Comparison of ENCODE assay signal across 9 mouse cellular contexts in genomic region chr16:31066344-31067098, GRCm38 (mm10). TPM values are rescaled to one million over a fixed set of nuclear protein-coding genes. Genes with fewer than 3 reads are reported as not detected.
A peak's percentile ranks its signal among the peaks of the same experiment; 100 is the strongest.
DNase-seq lines count a peak whose midpoint lies in the region; ATAC-seq and TF ChIP-seq lines count a peak whose summit lies in the region.
"Had no signal": no experiment of that assay in that cellular context is flagged by ENCODE, and none has a peak within 500 bp of the region (broad histone marks: within the 10 kb centered on the region; RNA-seq: fewer than 3 reads in every experiment).

No protein-coding gene starts in this region.

- TF ChIP-seq CTCF in cortical plate, adult 2 months (IDR thresholded peaks at IDR 0.05; ENCODE audit: extremely low read depth, insufficient read depth, low read length), result no peak
- TF ChIP-seq CTCF in liver, postnatal 0 days (IDR thresholded peaks at IDR 0.05; ENCODE audit: low read depth), result no peak

- TF ChIP-seq POLR2A in cortical plate, adult 2 months (IDR thresholded peaks at IDR 0.05; ENCODE audit: extremely low read depth, insufficient read depth, low read length), result no peak

- H3K4me1 ChIP-seq in hindbrain, embryonic 11.5 days (replicated peaks; ENCODE audit: control insufficient read depth, insufficient read depth, low read length), result no peaks in the 10 kb centered on the region
- no peaks in the 10 kb centered on the region; the same call in 1 of the 2 replicates for H3K4me1 ChIP-seq in hindbrain, embryonic 16.5 days (ENCODE audit: control insufficient read depth, insufficient read depth, low read depth, low read length)
- peaks cover 3% of the 10 kb centered on the region for H3K4me1 ChIP-seq in cortical plate, adult 2 months (ENCODE audit: control insufficient read depth, insufficient read depth, low read length)
- H3K4me1 ChIP-seq in intestine, embryonic 14.5 days (replicated peaks; ENCODE audit: control insufficient read depth, insufficient read depth, low read length), result peaks cover 4% of the 10 kb centered on the region; the same call in 1 of the 2 replicates
- peaks cover 33% of the 10 kb centered on the region for H3K4me1 ChIP-seq in liver, postnatal 0 days (ENCODE audit: insufficient read depth)
- H3K4me1 ChIP-seq in stomach, embryonic 16.5 days (ENCODE audit: control insufficient read depth, insufficient read depth, low read length), result peaks cover 5% of the 10 kb centered on the region; the same call in 1 of the 2 replicates

- TF ChIP-seq EP300 in liver, postnatal 0 days (IDR thresholded peaks at IDR 0.05; ENCODE audit: low read depth), result 0 out of 2 replicates have a peak, but pooled peaks have one; percentile 30

- 0 out of 2 replicates have a peak overlapping the region, but pooled peaks have one; percentile 4 for H3K9ac ChIP-seq in hindbrain, embryonic 11.5 days (ENCODE audit: low read depth, low read length)
- no peak overlapping the region for H3K9ac ChIP-seq in hindbrain, embryonic 16.5 days (ENCODE audit: low read depth, low read length)
- no peak overlapping the region for H3K9ac ChIP-seq in intestine, embryonic 14.5 days (ENCODE audit: low read length)
- no peak overlapping the region; the same call in 1 of the 2 replicates for H3K9ac ChIP-seq in liver, postnatal 0 days (replicated peaks)
- H3K9ac ChIP-seq in stomach, embryonic 16.5 days (ENCODE audit: low read length), result no peak overlapping the region
- H3K9ac ChIP-seq: neural tube, embryonic 13.5 days had no signal

- no peak overlapping the region for H3K4me2 ChIP-seq in hindbrain, embryonic 11.5 days (replicated peaks; ENCODE audit: low read depth, low read length)
- no peak overlapping the region for H3K4me2 ChIP-seq in hindbrain, embryonic 16.5 days (ENCODE audit: low read length)
- H3K4me2 ChIP-seq in intestine, embryonic 14.5 days (ENCODE audit: low read length), result no peak overlapping the region
- H3K4me2 ChIP-seq in liver, postnatal 0 days (ENCODE audit: low read depth, low read length), result peak overlapping the region; percentile 47
- H3K4me2 ChIP-seq in stomach, embryonic 16.5 days (ENCODE audit: low read depth, low read length), result 0 out of 2 replicates have a peak overlapping the region, but pooled peaks have one; percentile 16
- H3K4me2 ChIP-seq: neural tube, embryonic 13.5 days had no signal

- no peaks in the 10 kb centered on the region for H3K36me3 ChIP-seq in hindbrain, embryonic 11.5 days (ENCODE audit: control insufficient read depth, insufficient read depth, low read length)
- H3K36me3 ChIP-seq in hindbrain, embryonic 16.5 days (ENCODE audit: control insufficient read depth, insufficient read depth, low read length), result no peaks in the 10 kb centered on the region
- no peaks in the 10 kb centered on the region for H3K36me3 ChIP-seq in intestine, embryonic 14.5 days (ENCODE audit: control insufficient read depth, insufficient read depth, low read length)
- H3K36me3 ChIP-seq in liver, postnatal 0 days (replicated peaks; ENCODE audit: insufficient read depth, low read length), result no peaks in the 10 kb centered on the region
- H3K36me3 ChIP-seq in stomach, embryonic 16.5 days (ENCODE audit: control insufficient read depth, insufficient read depth, low read length), result no peaks in the 10 kb centered on the region
- H3K36me3 ChIP-seq: neural tube, embryonic 13.5 days had no signal

- no peak for DNase-seq in hindbrain, embryonic 11.5 days (ENCODE audit: low spot score)
- DNase-seq in intestine, embryonic 14.5 days (ENCODE audit: low spot score), result no peak
- DNase-seq in liver, postnatal 0 days, result peak; percentile 51
- DNase-seq in retina, postnatal 1 day, result no peak
- no peak for DNase-seq in adrenal gland, postnatal 4 days (ENCODE audit: low spot score in 2 of 2)

- H3K9me3 ChIP-seq in hindbrain, embryonic 11.5 days (ENCODE audit: control insufficient read depth, low read length), result no peaks in the 10 kb centered on the region
- H3K9me3 ChIP-seq in hindbrain, embryonic 16.5 days (ENCODE audit: control insufficient read depth, low read length), result no peaks in the 10 kb centered on the region
- H3K9me3 ChIP-seq in intestine, embryonic 14.5 days (ENCODE audit: control insufficient read depth, low read length), result no peaks in the 10 kb centered on the region
- H3K9me3 ChIP-seq in liver, postnatal 0 days (ENCODE audit: low read length), result no peaks in the 10 kb centered on the region
- no peaks in the 10 kb centered on the region for H3K9me3 ChIP-seq in stomach, embryonic 16.5 days (replicated peaks; ENCODE audit: control insufficient read depth, low read length)
- H3K9me3 ChIP-seq: neural tube, embryonic 13.5 days had no signal

- H3K27me3 ChIP-seq in hindbrain, embryonic 11.5 days (ENCODE audit: control insufficient read depth, insufficient read depth, low read length), result no peaks in the 10 kb centered on the region
- no peaks in the 10 kb centered on the region for H3K27me3 ChIP-seq in hindbrain, embryonic 16.5 days (replicated peaks; ENCODE audit: control insufficient read depth, insufficient read depth, low read length)
- no peaks in the 10 kb centered on the region for H3K27me3 ChIP-seq in intestine, embryonic 14.5 days (replicated peaks; ENCODE audit: control insufficient read depth, insufficient read depth, low read length)
- H3K27me3 ChIP-seq in liver, postnatal 0 days (ENCODE audit: insufficient read depth, low read length), result no peaks in the 10 kb centered on the region
- no peaks in the 10 kb centered on the region for H3K27me3 ChIP-seq in stomach, embryonic 16.5 days (ENCODE audit: control insufficient read depth, insufficient read depth, low read length)
- H3K27me3 ChIP-seq: neural tube, embryonic 13.5 days had no signal

- H3K4me3 ChIP-seq in hindbrain, embryonic 11.5 days (ENCODE audit: low read depth, low read length), result no peak overlapping the region
- no peak overlapping the region for H3K4me3 ChIP-seq in hindbrain, embryonic 16.5 days (ENCODE audit: low read length)
- no peak overlapping the region for H3K4me3 ChIP-seq in cortical plate, adult 2 months (ENCODE audit: insufficient read depth, low read length)
- H3K4me3 ChIP-seq in intestine, embryonic 14.5 days (ENCODE audit: low read depth, low read length), result no peak overlapping the region
- H3K4me3 ChIP-seq in liver, postnatal 0 days (ENCODE audit: low read depth, low read length), result no peak overlapping the region
- H3K4me3 ChIP-seq in stomach, embryonic 16.5 days (replicated peaks; ENCODE audit: low read length), result no peak overlapping the region
- H3K4me3 ChIP-seq: neural tube, embryonic 13.5 days had no signal

- WGBS in hindbrain, embryonic 11.5 days, result 73% methylated on average over 15 of the region's 15 CpGs
- 64% methylated on average over 15 of the region's 15 CpGs for WGBS in hindbrain, embryonic 16.5 days
- WGBS in intestine, embryonic 14.5 days, result 48% methylated on average over 15 of the region's 15 CpGs
- WGBS in liver, postnatal 0 days (ENCODE audit: insufficient replicate concordance), result 26% methylated on average over 15 of the region's 15 CpGs
- WGBS in stomach, embryonic 16.5 days, result 48% methylated on average over 15 of the region's 15 CpGs

- no peak overlapping the region for H3K27ac ChIP-seq in hindbrain, embryonic 11.5 days (ENCODE audit: low read depth, low read length)
- no peak overlapping the region for H3K27ac ChIP-seq in hindbrain, embryonic 16.5 days (ENCODE audit: low read depth, low read length)
- peak overlapping the region; percentile 19; the same call in 1 of the 2 replicates for H3K27ac ChIP-seq in cortical plate, adult 2 months (ENCODE audit: insufficient read depth, low read length)
- H3K27ac ChIP-seq in intestine, embryonic 14.5 days (ENCODE audit: low read depth), result peak overlapping the region; percentile 51
- H3K27ac ChIP-seq in liver, postnatal 0 days (ENCODE audit: low read depth), result peak overlapping the region; percentile 79
- H3K27ac ChIP-seq in stomach, embryonic 16.5 days (ENCODE audit: low read length), result peak overlapping the region; percentile 61
- H3K27ac ChIP-seq: neural tube, embryonic 13.5 days had no signal

- no peak for ATAC-seq in hindbrain, embryonic 11.5 days (ENCODE audit: low FRiP score)
- no peak for ATAC-seq in hindbrain, embryonic 16.5 days
- ATAC-seq in intestine, embryonic 14.5 days (replicated peaks; ENCODE audit: low FRiP score, low TSS enrichment, low read depth), result no peak
- ATAC-seq in liver, postnatal 0 days, result peak; percentile 66
- peak; percentile 44; the same call in 1 of the 2 replicates for ATAC-seq in stomach, embryonic 16.5 days (ENCODE audit: insufficient read depth, low FRiP score)

RNA-seq across cellular contexts. Expression of gene Xxylt1, which starts 14.7 kb away (rescaled TPM):
- 11.3 and 11.6 TPM in 2 replicates for polyA plus RNA-seq in hindbrain, embryonic 11.5 days (2014; fragmentation: Nextera tagmentation; extraction: Ambion mirVana)
- polyA plus RNA-seq in hindbrain, embryonic 16.5 days (2015; fragmentation: Nextera tagmentation; extraction: Ambion mirVana), result 11.0 and 16.1 TPM in 2 replicates
- 15.3 and 16.2 TPM in 2 replicates for polyA plus RNA-seq in cortical plate, adult 2 months (2012; rRNA removed)
- polyA plus RNA-seq in intestine, embryonic 14.5 days (2014; fragmentation: Nextera tagmentation; extraction: Ambion mirVana), result 20.4 and 20.5 TPM in 2 replicates
- polyA plus RNA-seq in liver, postnatal 0 days (2015; fragmentation: Nextera tagmentation; extraction: Ambion mirVana), result 1.6 TPM in 2 replicates
- 5.1 and 5.5 TPM in 2 replicates for polyA plus RNA-seq in stomach, embryonic 16.5 days (2015; fragmentation: Nextera tagmentation; extraction: Ambion mirVana)
- 10 to 100 TPM; 22.2 to 22.7 TPM for total RNA-seq in adrenal gland, postnatal 4 days (2021)

Comparison
In these comparisons a context has a peak if more than half of its experiments do, and no peak if none do; other contexts are left out.
1. ATAC-seq: peak in liver, postnatal 0 days (single experiment) and stomach, embryonic 16.5 days (single experiment); none in hindbrain, embryonic 11.5 days (single experiment), hindbrain, embryonic 16.5 days (single experiment) and intestine, embryonic 14.5 days (single experiment).
2. H3K27ac ChIP-seq: peak in cortical plate, adult 2 months (single experiment), intestine, embryonic 14.5 days (single experiment), liver, postnatal 0 days (single experiment) and stomach, embryonic 16.5 days (single experiment); none in hindbrain, embryonic 11.5 days (single experiment) and hindbrain, embryonic 16.5 days (single experiment).
3. H3K4me2 ChIP-seq: peak in liver, postnatal 0 days (single experiment) and stomach, embryonic 16.5 days (single experiment); none in hindbrain, embryonic 11.5 days (single experiment), hindbrain, embryonic 16.5 days (single experiment) and intestine, embryonic 14.5 days (single experiment).